8 mouse cellular contexts compared by ENCODE assay signal in the genomic region with DNA sequence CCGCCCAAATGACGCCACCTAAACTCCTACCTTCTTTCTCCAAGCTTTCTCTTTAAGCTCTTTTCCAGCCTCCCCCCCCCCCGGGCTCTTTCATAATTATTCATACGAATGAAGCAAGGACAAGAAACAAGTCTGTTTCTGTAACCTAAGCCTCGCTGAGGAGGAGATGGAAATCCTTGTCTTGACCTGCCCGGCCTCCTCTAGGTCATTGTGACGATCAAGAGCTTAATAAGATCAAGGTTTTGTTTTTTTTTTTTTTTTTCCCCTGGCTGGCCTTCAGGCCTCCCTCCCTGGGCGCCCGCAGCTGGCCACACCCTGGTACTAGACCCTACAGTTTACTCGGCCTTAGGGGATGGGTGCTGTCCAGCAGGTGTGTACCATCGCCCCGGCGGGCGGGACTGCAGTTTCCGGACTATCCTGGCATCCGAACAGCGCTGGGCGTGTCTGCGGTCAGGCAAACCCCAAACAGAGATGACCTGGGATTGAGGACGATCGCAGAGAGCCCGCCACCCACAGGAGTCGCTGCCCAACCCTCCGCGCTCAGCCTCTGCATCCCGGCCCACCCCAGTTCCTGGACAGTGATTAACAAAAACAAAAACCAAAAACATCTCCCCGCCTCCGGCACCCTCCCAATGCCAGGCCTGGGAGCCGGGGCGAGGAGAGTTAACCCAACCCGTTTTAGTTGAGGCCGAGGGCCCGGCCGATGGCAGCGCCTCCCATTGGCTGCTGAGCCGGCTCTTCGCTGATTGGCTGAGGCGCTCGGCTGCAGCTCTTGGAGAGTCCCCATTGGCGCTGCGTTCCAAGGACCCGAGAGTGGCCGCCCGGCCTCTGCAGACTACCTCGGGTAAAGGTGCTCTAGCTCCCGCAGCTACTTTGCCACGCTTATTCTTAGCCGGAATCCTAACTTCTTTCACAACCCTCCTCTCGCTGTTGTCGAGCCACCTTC. TPM values are rescaled to one million over a fixed set of nuclear protein-coding genes. Genes with fewer than 3 reads are reported as not detected.
DNase-seq lines count a peak whose midpoint lies in the region; ATAC-seq lines count a peak whose summit lies in the region.

TSS of gene Slc25a35 (plus strand) at position 795 of the 946 bp plus-strand sequence.

- peak within 1 kb of the TSS; percentile 92 for H3K4me2 ChIP-seq in forebrain, embryonic 14.5 days (ENCODE audit: low read length)
- H3K4me2 ChIP-seq in neural tube, embryonic 15.5 days = peak within 1 kb of the TSS; percentile 94

- peak; percentile 88 for DNase-seq in ES-CJ7 (ENCODE audit: low read depth, low spot score)
- peak; percentile 91 for DNase-seq in cerebellum, adult 11 months
- peak; percentile 95 for DNase-seq in forebrain, embryonic 14.5 days (ENCODE audit: low spot score)
- peak; percentile 91 to 92 for DNase-seq in heart, postnatal 14 days
- DNase-seq in layer of hippocampus, adult 11-12 months (ENCODE audit: low spot score) = peak; percentile 89
- DNase-seq in lung, adult 18-20 months = peak; percentile 94 to 95
- peak; percentile 92 for DNase-seq in testis, postnatal 14 days (ENCODE audit: low spot score)

- peak within 1 kb of the TSS; percentile 60 for H3K4me3 ChIP-seq in forebrain, embryonic 14.5 days (ENCODE audit: low read depth, low read length)
- H3K4me3 ChIP-seq in neural tube, embryonic 15.5 days (replicated peaks) = peak within 1 kb of the TSS; percentile 68

- ATAC-seq in forebrain, embryonic 14.5 days = peak; percentile 98
- ATAC-seq in neural tube, embryonic 15.5 days (ENCODE audit: low FRiP score) = peak; percentile 96

- H3K9me3 ChIP-seq in forebrain, embryonic 14.5 days (replicated peaks; ENCODE audit: control insufficient read depth, low read length) = no peaks in the 10 kb centered on the region
- no peaks in the 10 kb centered on the region for H3K9me3 ChIP-seq in neural tube, embryonic 15.5 days (replicated peaks)

- no peak within 1 kb of the TSS for H3K27ac ChIP-seq in forebrain, embryonic 14.5 days (ENCODE audit: low read depth, low read length)
- H3K27ac ChIP-seq in neural tube, embryonic 15.5 days (replicated peaks) = peak within 1 kb of the TSS; percentile 78

- H3K4me1 ChIP-seq in forebrain, embryonic 14.5 days (ENCODE audit: control insufficient read depth, insufficient read depth, low read length) = peaks cover 7% of the 10 kb centered on the region; the same call in 1 of the 2 replicates
- peaks cover 17% of the 10 kb centered on the region for H3K4me1 ChIP-seq in neural tube, embryonic 15.5 days

- under 1% methylated on average over 50 of the region's 50 CpGs for WGBS in forebrain, embryonic 14.5 days
- WGBS in neural tube, embryonic 15.5 days = under 1% methylated on average over 50 of the region's 50 CpGs

- intact Hi-C loops in heart, postnatal 14 days (cut with DNase I) = loop anchor here (2.0 to 5.0 kb wide), 3 partner anchors 13 to 65 kb away; partner anchors contain the start of gene Rpl26

- H3K36me3 ChIP-seq in forebrain, embryonic 14.5 days (ENCODE audit: control insufficient read depth, insufficient read depth, low read length) = no peaks in the 10 kb centered on the region
- no peaks in the 10 kb centered on the region for H3K36me3 ChIP-seq in neural tube, embryonic 15.5 days

- H3K27me3 ChIP-seq in forebrain, embryonic 14.5 days (replicated peaks; ENCODE audit: control insufficient read depth, insufficient read depth, low read length) = no peaks in the 10 kb centered on the region
- H3K27me3 ChIP-seq in neural tube, embryonic 15.5 days (replicated peaks) = no peaks in the 10 kb centered on the region; the same call in 1 of the 2 replicates

- peak within 1 kb of the TSS; percentile 77 for H3K9ac ChIP-seq in forebrain, embryonic 14.5 days (ENCODE audit: low read length)
- H3K9ac ChIP-seq in neural tube, embryonic 15.5 days (replicated peaks) = peak within 1 kb of the TSS; percentile 77

RNA-seq across cellular contexts. Expression of gene Slc25a35, which starts in this region (rescaled TPM):
- 0.75 and 1.2 TPM in 2 replicates for polyA plus RNA-seq in forebrain, embryonic 14.5 days (2014; fragmentation: Nextera tagmentation; extraction: Ambion mirVana)
- 1 to 10 TPM; 4.5 to 5.5 TPM for total RNA-seq in heart, postnatal 14 days (2021)
- polyA plus RNA-seq in neural tube, embryonic 15.5 days (2015; fragmentation: Nextera tagmentation; extraction: Ambion mirVana) = 1.9 and 2.1 TPM in 2 replicates
